Mouse (Mus musculus) erythroblast, embryonic 14.5 days (primary cell): ENCODE measurements around the gene Sh3rf3.

ENCODE experiments used
- GATA1 ChIP-seq: IDR thresholded peaks from 2 replicates; pipeline ENCODE4 v1.6.1; 2012; ENCODE audit warnings: low read length, inconsistent platforms, mixed read lengths
- TAL1 ChIP-seq: IDR thresholded peaks from 3 replicates; pipeline ENCODE4 v1.6.1; 2012; ENCODE audit warnings: low read length, inconsistent platforms, mixed read lengths

- no peak for TF ChIP-seq TAL1
- TF ChIP-seq GATA1, result no peak
Measured at GRCm38 (mm10) chr10:59105885-59106284, 292.7 kb downstream of the Sh3rf3 start.
